Mouse (Mus musculus): ENCODE results near the gene Zfp638. TPM values are rescaled to one million over a fixed set of nuclear protein-coding genes. Genes with fewer than 3 reads are reported as not detected.
"Not testable (repeated sequence)": the region's sequence is repeated elsewhere in the genome, so short reads cannot be mapped to it uniquely, and the experiment has no call there.

Gene Zfp638
- polyA plus RNA-seq (2011; ENCODE audit: insufficient read length, low read depth, missing spikeins), result 99.5 and 124 TPM in 2 replicates

- Histone ChIP-seq H3K4me1 (ENCODE audit: control insufficient read depth, insufficient read depth, low read length) (no peaks in the 10 kb centered on the region), H3K4me3 (ENCODE audit: insufficient read depth, low read length) (peak within 1 kb of the TSS; percentile 57), H3K27ac (ENCODE audit: insufficient read depth, low read length) (no peak within 1 kb of the TSS)
- TF ChIP-seq POLR2A (IDR thresholded peaks at IDR 0.05; ENCODE audit: low read depth, low read length), result peak; percentile 33; the same call in 1 of the 2 replicates
- no peak for TF ChIP-seq CTCF (IDR thresholded peaks at IDR 0.05; ENCODE audit: borderline replicate concordance, insufficient read depth, low read length)
Observed at GRCm38 (mm10) chr6:83866954-83867597, at the start of gene Zfp638. Gene Zfp638 (plus strand): TSS chr6:83867109.

- Histone ChIP-seq H3K4me3 (ENCODE audit: insufficient read depth, low read length) (no peak overlapping the region), H3K4me1 (ENCODE audit: control insufficient read depth, insufficient read depth, low read length) (no peaks in the 10 kb centered on the region), H3K27ac (ENCODE audit: insufficient read depth, low read length) (no peak overlapping the region)
- TF ChIP-seq POLR2A (IDR thresholded peaks at IDR 0.05; ENCODE audit: low read depth, low read length) (no peak), CTCF (IDR thresholded peaks at IDR 0.05; ENCODE audit: borderline replicate concordance, insufficient read depth, low read length) (no peak)
Observed at GRCm38 (mm10) chr6:83818996-83819395, 47.9 kb upstream of the Zfp638 start.

GRCm38 (mm10) chr6:83820727-83821515, 46.0 kb upstream of the Zfp638 start:
- Histone ChIP-seq H3K27ac (ENCODE audit: insufficient read depth, low read length) (no peak overlapping the region), H3K4me3 (ENCODE audit: insufficient read depth, low read length) (no peak overlapping the region), H3K4me1 (ENCODE audit: control insufficient read depth, insufficient read depth, low read length) (no peaks in the 10 kb centered on the region)
- TF ChIP-seq POLR2A (IDR thresholded peaks at IDR 0.05; ENCODE audit: low read depth, low read length) (no peak), CTCF (IDR thresholded peaks at IDR 0.05; ENCODE audit: borderline replicate concordance, insufficient read depth, low read length) (no peak)

GRCm38 (mm10) chr6:83821856-83822255, 45.1 kb upstream of the Zfp638 start:
- Histone ChIP-seq H3K4me1 (ENCODE audit: control insufficient read depth, insufficient read depth, low read length) (no peaks in the 10 kb centered on the region), H3K4me3 (ENCODE audit: insufficient read depth, low read length) (no peak overlapping the region), H3K27ac (ENCODE audit: insufficient read depth, low read length) (no peak overlapping the region)
- TF ChIP-seq POLR2A (IDR thresholded peaks at IDR 0.05; ENCODE audit: low read depth, low read length), result no peak
- no peak for TF ChIP-seq CTCF (IDR thresholded peaks at IDR 0.05; ENCODE audit: borderline replicate concordance, insufficient read depth, low read length)

- Histone ChIP-seq H3K4me1 (ENCODE audit: control insufficient read depth, insufficient read depth, low read length) (no peaks in the 10 kb centered on the region), H3K27ac (ENCODE audit: insufficient read depth, low read length) (no peak overlapping the region), H3K4me3 (ENCODE audit: insufficient read depth, low read length) (peak overlapping the region; percentile 65)
- TF ChIP-seq POLR2A (IDR thresholded peaks at IDR 0.05; ENCODE audit: low read depth, low read length) (no peak), CTCF (IDR thresholded peaks at IDR 0.05; ENCODE audit: borderline replicate concordance, insufficient read depth, low read length) (no peak)
Observed at GRCm38 (mm10) chr6:83830941-83831605, 35.8 kb upstream of the Zfp638 start.

- no peaks in the 10 kb centered on the region for H3K4me1 ChIP-seq (ENCODE audit: control insufficient read depth, insufficient read depth, low read length)
- H3K4me3 ChIP-seq (ENCODE audit: insufficient read depth, low read length), result peak within 1 kb of the TSS; percentile 65
- no peak within 1 kb of the TSS for H3K27ac ChIP-seq (ENCODE audit: insufficient read depth, low read length)
- peak; percentile 95 for TF ChIP-seq POLR2A (IDR thresholded peaks at IDR 0.05; ENCODE audit: low read depth, low read length)
- peak; percentile 2; the same call in 1 of the 2 replicates for TF ChIP-seq CTCF (IDR thresholded peaks at IDR 0.05; ENCODE audit: borderline replicate concordance, insufficient read depth, low read length)
Observed at GRCm38 (mm10) chr6:83831606-83832123, 35.2 kb upstream of the Zfp638 start, which contains the start of gene Paip2b. Gene Paip2b (minus strand): TSS chr6:83831741.

GRCm38 (mm10) chr6:83832393-83832792, 34.5 kb upstream of the Zfp638 start:
- not testable (repeated sequence) for H3K4me3 ChIP-seq (ENCODE audit: insufficient read depth, low read length); H3K4me1 ChIP-seq (ENCODE audit: control insufficient read depth, insufficient read depth, low read length); H3K27ac ChIP-seq (ENCODE audit: insufficient read depth, low read length)

GRCm38 (mm10) chr6:83836826-83837225, 30.1 kb upstream of the Zfp638 start:
- H3K27ac ChIP-seq (ENCODE audit: insufficient read depth, low read length), result no peak overlapping the region
- TF ChIP-seq POLR2A (IDR thresholded peaks at IDR 0.05; ENCODE audit: low read depth, low read length), result no peak
- TF ChIP-seq CTCF (IDR thresholded peaks at IDR 0.05; ENCODE audit: borderline replicate concordance, insufficient read depth, low read length), result no peak
- H3K4me3 ChIP-seq (ENCODE audit: insufficient read depth, low read length), result no peak overlapping the region
- H3K4me1 ChIP-seq (ENCODE audit: control insufficient read depth, insufficient read depth, low read length), result no peaks in the 10 kb centered on the region

GRCm38 (mm10) chr6:83838046-83838445, 28.9 kb upstream of the Zfp638 start:
- Histone ChIP-seq H3K4me1 (ENCODE audit: control insufficient read depth, insufficient read depth, low read length) (no peaks in the 10 kb centered on the region), H3K4me3 (ENCODE audit: insufficient read depth, low read length) (no peak overlapping the region), H3K27ac (ENCODE audit: insufficient read depth, low read length) (no peak overlapping the region)
- TF ChIP-seq POLR2A (IDR thresholded peaks at IDR 0.05; ENCODE audit: low read depth, low read length) (no peak), CTCF (IDR thresholded peaks at IDR 0.05; ENCODE audit: borderline replicate concordance, insufficient read depth, low read length) (no peak)

Measured in embryonic fibroblast, embryonic 13.5 days (primary cell).